Mouse (Mus musculus) kidney, adult 11 months (tissue): ENCODE data around the gene Epb41l1.

Source experiments
- DNase-seq: peaks from one replicate; pipeline ENCODE4 v3.0.0; 2022

Epb41l1 gene

DNA sequence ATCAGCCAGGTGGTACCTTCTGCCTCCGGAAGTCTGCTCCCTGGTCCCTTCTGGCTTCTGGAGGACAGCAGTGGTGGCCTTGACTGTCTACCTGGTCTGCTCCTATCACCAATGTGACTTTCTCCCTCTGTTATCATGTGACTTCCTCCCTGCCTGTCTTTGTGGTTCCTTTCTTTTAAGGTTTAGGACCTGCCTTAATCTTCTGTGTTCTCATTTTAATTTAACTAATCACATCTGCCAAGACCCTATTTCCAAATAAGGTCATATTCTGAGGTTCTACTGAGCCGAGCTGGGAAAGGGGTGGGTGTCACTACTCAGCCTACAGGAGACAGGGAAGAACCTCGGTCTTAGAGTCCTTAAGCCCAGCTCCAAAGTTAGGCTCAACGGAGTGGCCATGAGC, 5.4 kb downstream of the Epb41l1 start:
- DNase-seq: no peak

GRCm38 (mm10) chr2:156429836-156430235, 9.1 kb downstream of the Epb41l1 start:
- DNase-seq: peak; percentile 75

GRCm38 (mm10) chr2:156430326-156430725, 9.6 kb downstream of the Epb41l1 start:
- no peak for DNase-seq

GRCm38 (mm10) chr2:156431409-156431808, 10.7 kb downstream of the Epb41l1 start:
- no peak for DNase-seq

DNA sequence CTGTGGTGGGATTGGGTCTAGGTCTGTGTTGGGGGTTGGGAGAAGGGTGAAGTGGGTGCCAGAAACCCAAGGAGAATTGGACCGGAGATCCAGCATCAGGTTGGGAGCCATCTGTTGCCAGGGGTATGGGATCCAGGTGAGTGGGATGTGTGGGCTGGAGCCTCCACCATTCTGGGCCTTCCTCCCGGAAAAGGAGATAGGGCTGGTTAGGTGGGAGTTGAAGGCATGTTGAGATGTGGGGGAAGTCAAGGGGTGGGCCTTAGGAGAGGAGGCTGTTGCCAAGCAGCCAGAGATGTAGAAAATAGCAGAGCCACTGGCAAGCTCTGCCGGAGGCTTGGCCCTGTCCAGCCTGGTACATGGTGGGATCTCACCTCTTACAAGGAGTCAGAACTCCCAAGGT, 11.4 kb downstream of the Epb41l1 start:
- DNase-seq: no peak

GRCm38 (mm10) chr2:156432874-156433868, 12.5 kb downstream of the Epb41l1 start:
- peak; percentile 96 for DNase-seq

DNA sequence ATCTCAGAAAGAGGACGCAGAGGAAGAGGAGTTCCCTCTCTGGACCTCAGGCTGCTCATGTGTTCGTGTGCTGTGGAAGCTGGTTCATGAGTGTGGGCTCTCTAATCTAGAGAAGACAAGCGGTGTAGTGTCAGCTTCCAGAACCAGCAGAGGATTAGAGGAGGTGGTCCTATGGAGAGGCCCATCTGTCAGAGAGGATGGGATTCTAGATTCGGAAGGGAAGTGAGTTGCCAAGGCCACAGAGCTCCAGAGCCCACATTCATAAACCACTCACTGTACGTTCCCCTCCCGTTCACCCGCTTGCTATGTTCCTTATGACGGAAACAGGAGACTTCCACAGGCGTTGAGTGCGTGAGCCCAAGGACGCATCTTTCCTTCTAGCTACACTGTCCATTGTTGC, 16.9 kb downstream of the Epb41l1 start:
- no peak for DNase-seq

DNA sequence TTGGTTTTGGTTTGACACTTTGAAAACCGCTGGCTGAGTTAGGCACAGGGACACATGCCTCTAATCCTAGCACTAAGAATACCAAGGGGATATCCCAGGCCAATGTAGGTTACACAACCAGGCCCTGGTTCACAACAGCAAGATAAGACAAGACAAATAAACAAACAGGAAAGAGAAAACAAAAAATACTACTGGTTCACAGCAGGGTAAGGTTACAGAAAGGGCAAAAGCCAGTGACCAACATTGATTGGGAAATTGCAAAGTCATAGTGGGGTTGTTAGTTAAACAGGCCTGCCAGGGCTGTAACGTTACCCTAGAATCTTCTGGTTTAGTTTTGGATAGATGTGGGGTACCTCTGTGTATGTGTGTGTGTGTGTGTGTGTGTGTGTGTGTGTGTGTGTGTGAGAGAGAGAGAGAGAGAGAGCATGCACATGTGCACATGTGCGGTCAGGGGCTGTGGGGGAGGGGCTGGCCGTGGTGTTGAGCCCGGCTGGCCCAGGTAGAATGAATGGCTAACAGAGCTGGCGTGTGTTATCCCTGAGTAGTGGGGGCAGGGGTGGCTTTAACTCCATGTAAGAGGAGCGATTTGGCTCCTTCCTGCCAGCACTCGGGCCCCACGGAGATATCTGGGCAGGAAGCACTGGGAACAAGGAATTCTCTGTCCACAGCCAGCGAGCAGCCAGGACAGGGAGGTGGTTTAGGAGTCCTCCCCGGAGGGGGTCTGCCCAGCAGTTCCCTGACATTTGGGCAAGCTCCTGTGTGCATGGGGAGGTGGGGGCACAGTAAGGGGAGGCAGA, 19.2 kb downstream of the Epb41l1 start:
- peak; percentile 46 for DNase-seq

DNA sequence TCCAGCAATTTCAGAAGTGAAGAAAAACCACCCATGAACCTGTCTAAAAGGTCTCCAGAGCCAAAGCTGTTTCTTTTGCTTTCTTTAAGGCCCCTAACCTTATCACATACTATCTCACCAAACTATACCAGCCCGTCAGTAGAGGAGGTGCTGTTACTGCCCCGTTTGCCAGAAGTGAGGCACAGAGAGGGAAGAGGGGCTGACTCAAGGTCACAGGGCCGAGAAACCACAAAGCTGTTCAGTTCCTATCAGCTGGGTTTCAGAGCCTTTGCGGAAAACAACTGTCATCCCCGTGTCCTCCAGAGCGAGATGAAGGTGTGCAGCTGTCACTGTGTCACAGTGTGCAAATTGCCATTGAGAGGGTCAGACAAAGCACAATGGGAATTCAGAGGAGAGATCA, 21.2 kb downstream of the Epb41l1 start:
- DNase-seq: no peak

GRCm38 (mm10) chr2:156443323-156443722, 22.6 kb downstream of the Epb41l1 start:
- DNase-seq: peak; percentile 46

DNA sequence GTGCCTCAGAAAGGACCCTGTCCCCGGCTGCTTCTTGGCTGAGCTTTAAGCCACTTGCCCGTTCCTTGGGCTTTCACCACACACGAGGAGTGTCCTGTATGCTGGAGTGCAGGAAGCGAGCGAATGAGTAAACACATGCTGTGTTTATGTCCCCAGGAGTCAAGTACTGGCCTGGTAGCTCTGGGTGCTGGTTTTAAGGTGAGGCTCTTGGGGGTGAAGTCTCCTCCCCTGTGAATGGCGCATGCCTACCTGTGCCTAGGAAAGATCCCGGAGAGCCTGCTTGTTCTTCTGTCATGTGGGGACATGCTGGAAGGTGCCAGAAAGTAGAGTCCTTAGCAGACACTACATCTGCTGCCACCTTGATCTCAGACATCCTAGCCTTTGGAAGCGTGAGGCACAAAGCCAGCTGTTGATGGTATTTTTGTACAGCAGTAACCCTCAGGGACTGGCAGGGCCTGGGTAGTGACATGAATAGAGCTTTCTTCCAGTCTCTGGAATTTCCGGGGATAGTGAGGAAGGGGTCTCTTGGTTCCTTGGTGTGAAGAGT, 25.9 kb downstream of the Epb41l1 start:
- DNase-seq: peak; percentile 38

DNA sequence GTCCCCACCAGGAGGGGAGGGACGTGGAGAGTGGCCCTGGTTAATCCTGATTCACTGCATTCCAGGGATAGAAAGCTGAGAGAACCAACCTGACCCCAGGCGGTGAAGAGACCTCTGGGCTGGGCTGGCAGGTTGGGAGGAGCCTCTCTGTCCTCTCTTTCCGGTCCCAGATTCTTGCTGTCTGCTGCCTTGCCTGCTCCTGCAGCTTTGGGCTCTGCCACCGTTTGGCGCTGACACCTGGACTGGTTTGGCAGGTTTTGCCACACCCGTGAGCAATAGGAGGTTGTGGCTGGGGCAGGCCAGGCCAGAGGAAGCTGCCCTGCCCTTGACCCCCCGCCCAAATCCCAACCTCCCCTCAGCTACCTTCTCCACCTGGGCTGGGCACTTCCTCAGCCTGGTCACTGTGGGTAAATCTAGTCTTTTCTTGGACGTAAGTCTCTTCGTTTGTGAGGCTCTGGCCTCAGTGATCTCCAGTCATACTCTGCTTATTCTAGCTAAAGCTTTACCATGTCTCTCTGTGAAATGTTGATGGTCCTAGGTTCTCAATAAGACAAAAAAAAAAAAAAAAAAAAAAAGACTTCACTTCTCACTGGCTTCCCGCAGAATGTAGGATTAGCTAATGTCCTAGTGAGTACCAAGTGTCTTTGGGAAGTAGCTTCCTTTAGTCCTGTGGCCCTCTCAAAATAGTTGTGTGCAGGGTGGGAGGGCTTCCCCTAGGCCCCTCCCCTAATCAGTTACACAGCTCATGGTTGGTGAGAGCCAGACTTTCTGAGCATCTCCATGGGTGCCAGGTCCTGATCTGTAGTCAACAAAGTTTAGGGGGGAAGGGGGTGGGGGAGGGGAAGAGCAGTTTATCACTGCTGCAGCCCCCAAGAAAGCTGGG, 26.9 kb downstream of the Epb41l1 start:
- DNase-seq: peak; percentile 86

GRCm38 (mm10) chr2:156451225-156452148, 30.8 kb downstream of the Epb41l1 start:
- peak; percentile 57 for DNase-seq

GRCm38 (mm10) chr2:156452149-156452536, 31.4 kb downstream of the Epb41l1 start:
- DNase-seq: no peak

DNA sequence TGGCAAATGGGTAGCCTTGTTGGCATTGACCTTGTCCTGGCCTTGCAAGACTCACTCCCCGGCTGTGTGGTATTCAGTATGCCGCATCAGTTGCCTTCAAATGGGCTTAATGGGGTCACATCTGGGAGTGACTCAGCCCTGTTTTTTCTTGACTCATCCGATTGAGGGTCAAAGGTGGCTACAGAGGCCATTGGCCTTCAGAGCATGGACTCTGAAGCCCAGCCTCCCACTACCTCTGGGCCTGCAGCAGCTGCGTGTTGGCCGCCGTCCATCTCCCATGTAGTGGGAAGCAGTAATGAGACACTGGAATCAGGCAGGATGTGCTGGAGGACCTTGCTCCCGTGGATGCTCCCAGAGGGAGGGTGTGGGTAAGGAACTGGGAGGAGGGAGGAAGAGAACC, 33.1 kb downstream of the Epb41l1 start:
- peak; percentile 93 for DNase-seq

DNA sequence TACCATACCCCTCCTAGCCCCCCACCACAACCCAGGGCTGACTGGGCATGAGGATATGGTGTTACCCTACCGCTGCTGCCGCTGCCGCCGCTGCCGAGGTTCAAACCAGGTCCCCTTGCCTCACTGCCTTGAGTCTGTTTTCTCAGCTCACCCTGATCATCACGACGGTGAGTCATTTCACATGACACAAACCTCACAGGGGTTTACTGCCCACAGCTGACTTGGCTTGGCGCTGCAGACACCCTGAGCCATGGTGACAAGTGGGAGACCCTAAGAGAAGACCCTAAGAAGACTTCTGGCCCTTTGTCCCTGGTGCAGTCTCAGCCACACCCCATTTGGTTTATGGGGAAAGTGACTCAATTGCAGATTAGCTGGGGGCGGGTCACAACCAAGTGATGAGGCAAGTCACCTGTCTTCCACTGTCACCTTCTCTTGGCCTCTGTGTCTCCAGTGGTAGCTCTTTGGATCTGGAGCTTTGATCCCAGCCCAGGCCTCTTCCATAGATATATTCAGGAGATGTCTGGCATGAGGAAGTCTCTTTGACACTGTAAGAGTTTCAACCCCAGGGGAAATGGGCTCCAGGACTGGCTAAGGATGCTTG, 34.9 kb downstream of the Epb41l1 start:
- no peak for DNase-seq

GRCm38 (mm10) chr2:156456386-156457342, 36.0 kb downstream of the Epb41l1 start:
- DNase-seq: no peak

DNA sequence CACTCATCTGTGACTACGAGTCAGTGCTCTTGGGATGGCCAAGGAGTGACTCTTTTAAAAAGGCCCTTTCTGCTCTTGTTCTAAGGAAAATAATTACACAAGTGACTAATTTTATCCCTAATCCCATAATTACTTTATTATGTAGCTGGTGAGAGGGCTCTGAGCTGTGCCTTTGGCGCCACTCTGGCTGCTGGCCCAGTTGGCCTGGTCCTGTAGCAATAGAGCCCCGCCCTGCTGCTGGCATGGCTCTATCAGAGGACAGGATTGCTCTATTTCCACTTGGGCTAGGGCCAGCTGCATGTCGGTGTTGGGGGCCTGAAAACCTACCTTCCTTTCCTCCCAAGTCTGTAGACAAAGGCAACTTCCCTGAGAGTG, 36.6 kb downstream of the Epb41l1 start:
- no peak for DNase-seq

DNA sequence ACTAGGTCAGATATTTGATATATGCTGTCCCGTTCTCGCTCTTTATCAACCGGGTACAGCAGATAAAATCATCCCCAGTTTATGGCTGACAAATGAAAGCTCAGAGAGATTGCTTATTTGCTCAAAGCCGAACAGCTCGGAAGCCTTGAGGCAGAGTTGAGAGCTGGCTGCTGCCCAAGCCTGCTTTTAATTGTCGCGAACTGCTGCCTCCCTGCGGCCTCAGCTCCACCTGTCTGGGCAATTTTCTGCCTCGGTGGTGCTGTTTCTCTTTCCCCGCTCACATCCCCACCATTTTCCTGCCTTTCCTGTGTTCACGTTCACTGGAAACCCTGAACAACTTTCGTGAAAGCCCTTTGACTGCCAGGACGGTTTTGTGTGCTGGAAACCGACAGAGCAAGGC, 39.8 kb downstream of the Epb41l1 start:
- DNase-seq: peak; percentile 51
